Mouse (Mus musculus) hematopoietic multipotent progenitor cell, adult 10-12 weeks (in vitro differentiated cells): ENCODE measurements around the gene Ctcf. TPM values are rescaled to one million over a fixed set of nuclear protein-coding genes. Genes with fewer than 3 reads are reported as not detected.

ENCODE experiments used
- polyA plus RNA-seq: library from polyadenylated mRNA; stranded (reverse); fragments of >175 nt; gene quantifications from 2 replicates; pipeline ENCODE4 v1.2.3, GENCODE M21; 2012; ENCODE audit warnings: low replicate concordance

Gene Ctcf
- 167 and 352 TPM in 2 replicates for polyA plus RNA-seq

DNA sequence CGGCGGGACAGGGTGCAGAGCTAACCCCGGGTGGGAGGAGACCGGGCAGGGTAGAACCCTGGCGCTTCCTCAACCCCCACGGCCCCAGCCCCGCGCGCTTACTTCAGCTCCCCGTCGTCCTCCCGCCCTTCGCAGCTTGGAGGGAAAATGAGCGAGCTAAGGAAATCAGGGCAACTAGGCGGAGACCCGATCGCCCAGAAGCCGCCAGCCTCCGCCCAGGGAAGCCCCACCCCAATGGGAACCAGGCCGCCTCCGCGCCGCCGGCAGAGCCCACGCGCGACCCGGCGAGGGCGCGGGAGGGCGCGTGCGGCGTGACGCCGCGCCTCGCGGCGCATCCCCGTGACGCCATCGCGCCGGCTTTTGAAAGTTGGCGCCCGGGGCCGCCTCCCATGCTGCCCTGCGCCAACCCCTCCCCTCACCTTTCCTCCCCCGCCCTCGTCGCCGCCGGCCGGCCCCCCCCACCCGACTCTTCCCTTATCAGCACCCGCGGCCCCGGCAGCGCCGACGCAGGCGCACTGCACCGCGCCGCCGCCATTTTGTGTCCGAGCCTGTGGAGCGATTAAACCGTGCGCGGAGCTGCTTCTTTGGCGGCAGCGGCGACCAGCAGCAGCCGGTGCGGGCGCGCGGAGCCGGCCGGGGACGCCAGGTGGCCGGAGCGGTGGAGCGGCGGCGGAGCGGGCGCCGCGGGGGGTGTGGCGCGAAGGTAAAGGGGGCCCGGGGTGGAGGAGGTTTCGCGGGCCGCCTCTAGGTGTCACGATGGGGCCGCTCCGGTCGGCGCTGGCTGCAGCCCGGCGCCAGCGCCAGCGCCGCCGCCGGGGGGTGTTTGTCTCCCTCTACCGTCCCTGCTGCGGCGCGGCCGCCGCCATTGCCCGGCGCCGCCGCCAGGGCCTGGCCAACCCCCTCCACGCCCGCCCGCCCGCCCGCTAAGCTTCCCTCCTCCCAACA, at the start of gene Ctcf:
TSS of gene Ctcf (plus strand) at position 551 of the 945 bp plus-strand sequence.

DNA sequence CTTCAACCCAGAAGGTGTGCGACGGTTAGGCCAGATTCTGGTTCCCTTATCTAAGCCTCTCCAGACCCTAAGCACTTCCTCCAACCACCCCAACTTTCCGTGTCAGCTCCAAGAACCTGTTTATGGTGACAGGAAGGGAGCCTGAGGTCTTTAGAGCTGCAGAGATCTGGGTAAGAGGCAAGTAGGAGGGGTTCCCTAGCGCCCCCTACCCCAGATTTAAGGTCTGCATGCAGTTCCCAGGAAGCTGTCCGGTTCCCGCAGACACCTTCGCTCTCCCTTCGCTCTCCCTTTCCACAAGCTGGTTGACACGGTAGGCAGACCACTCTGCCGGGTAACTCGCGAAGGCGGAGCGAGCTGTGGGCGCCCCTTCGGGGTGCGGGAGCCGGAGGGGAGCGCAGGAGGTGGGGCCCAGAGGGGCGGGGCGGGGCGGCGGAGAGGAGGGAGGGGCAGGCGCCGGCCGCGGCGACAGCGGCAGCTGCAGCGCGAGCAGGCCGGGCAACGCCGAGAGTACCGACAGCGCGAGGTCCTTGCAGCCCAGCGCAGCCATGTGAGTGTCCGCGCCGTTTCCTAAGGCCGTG, 31.5 kb upstream of the Ctcf start, which contains the start of gene Ripor1:
TSS of gene Ripor1 (plus strand) at position 452 of the 578 bp plus-strand sequence.

DNA sequence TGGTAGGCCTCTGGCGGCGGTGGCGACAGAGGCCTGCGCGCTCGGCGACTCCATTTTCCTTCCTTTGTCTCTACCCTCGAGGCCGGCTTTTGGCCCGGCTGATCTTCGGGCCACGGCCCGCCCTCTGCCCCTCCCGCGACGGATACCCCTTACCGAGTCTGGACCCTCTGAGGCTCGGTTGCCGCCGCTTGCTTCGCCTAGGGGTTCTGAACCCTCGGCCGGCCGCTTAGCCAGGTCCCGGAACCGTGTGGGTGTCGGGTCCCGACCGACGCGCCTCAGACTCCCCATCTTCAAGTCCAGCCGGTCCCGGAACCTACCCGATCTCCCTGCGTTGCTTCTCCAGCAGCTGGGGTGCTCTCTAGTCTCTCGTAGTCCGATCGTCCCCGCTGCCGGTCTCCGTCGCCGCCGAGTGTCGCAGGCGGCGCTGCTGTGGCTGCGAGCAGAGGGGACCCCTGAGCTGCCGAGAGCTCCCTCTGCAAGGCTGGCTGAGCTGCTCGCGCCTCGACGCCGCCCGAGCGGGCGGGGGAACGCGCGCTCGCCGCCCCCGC, 669 bp downstream of the Ctcf start, which contains the start of gene Agrp:
TSS of gene Agrp (minus strand) at position 431 of the 548 bp plus-strand sequence.

DNA sequence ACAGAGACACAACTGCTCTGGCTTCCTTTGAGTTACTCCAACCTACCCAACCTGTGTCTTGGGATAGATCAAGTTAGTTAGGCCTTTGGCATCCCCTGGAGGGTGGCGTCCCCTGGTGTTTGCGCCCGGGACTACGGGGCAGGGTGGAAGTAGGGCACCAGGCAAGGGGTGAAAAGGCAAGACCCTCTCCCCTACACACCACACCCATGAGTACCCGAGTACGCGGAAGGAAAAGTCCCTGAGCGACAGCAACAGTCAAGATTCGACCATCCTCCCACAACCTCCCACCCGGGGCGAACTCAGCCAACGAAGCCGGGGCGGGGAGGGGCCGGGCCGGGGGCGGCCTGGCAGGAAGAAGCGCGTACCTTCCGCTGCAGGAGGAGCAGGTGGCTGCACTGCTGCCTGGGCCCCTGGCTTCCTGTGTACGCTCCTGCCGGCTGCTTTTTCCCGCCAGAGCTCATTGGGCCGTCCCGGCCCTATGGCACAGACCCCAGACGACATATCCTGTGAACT, 49.5 kb downstream of the Ctcf start, which contains the start of gene Carmil2:
TSS of gene Carmil2 (plus strand) at position 479 of the 513 bp plus-strand sequence.

DNA sequence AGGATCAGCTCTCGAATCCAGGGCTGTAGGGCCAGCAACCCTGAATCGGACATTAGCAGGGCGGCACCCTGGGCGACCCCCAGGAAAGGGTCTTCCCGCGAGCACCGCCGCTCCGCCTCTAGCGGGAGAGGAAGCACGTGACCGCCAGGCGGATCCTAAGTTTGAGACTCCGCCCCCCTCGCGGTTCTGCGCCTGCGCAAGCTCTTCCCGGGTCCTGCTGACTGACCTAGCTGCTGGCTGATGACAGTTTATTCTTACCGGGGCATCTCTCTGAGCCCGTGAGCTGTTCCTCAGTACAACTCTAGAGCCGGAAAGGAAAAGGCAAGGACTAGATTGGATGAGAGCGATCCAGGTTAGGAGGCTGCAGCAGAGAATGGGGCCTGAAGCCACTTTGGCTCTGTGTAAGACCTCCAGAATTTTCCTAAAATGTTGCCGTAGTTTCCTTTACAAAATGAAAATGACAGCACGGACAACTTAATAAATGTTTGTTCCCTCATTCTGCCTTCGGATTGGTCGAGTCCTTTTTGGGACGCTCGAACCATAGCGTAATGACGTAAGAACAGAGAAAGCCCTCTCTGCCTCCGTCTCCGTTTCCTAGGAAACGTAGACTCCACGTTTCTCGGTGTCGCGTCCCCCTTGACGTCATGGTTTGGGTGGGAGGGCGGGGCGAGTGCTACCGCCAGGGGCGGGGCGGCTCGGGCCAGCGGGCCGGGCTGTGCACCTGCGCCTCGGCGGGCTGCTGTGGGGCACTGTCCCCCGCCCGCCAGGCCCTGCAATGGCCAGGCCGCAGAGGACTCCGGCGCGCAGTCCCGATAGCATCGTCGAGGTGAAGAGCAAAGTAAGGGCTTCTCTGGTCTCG, 64.8 kb downstream of the Ctcf start, which contains the start of the genes Acd and Pard6a:
TSS of gene Acd (minus strand) at position 137 of the 859 bp plus-strand sequence.
TSS of gene Pard6a (plus strand) at position 183 of the 859 bp plus-strand sequence.

DNA sequence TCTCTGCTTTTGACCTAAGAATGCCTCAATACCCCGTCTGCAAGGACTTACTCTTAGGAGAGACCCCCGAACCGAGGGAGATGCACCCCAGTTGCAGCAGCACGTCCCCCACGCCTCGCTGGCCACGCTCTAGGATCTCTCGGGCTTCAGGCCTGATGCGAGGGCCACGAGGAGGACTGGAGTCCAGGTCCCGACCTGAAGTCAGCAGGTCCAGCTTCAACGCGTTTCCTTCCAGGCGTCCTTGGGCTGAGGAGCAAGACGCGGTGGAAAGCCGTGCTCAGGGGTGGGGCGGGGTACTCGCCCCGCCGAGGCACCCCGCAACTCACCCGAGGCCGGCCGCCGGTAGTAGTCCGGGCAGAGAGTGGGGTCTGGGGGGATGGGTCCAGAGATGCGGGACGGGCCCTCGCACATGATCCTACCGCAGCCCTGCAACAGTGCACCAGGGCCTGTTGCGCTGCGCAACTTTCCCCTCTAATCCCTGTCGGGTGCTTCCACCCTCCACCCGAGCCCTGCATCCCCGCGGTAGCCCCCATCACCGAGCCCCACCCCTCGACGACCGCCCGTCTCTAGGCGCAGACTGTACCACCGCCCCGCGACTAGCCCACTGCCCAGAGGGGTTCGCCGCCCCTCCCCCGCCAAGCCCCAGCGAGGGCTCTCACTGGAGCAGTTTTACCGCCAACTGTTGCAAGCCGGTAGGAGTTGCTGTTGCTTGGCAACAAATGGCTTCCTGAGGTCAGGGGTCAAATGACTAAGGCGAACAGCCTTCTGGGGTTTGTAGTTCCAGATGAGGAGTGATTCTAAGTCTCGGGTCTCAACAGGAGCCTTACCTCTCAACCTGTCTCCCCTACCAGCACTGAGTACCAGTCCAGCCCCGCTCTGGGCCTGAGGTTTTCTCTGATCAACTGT, 71.4 kb downstream of the Ctcf start, which contains the start of the genes 4933405L10Rik and Enkd1:
TSS of gene 4933405L10Rik (plus strand) at position 158 of the 906 bp plus-strand sequence.
TSS of gene Enkd1 (minus strand) at position 713 of the 906 bp plus-strand sequence.

Other genes with a start within 250 kb of the Ctcf start
- gene Kctd19, start 223.1 kb upstream of the Ctcf start, polyA plus RNA-seq: 0.04 TPM in 1 of 2 replicates, not detected in the other
- gene Lrrc36, start 223.0 kb upstream of the Ctcf start, polyA plus RNA-seq: 0.11 TPM in 1 of 2 replicates, not detected in the other
- 11.8 and 41.7 TPM in 2 replicates for gene Tppp3, start 165.0 kb upstream of the Ctcf start, polyA plus RNA-seq
- 8.8 and 14.2 TPM in 2 replicates for gene Zdhhc1, start 139.7 kb upstream of the Ctcf start, polyA plus RNA-seq
- 0.06 TPM in 1 of 2 replicates, not detected in the other for gene Hsd11b2, start 117.8 kb upstream of the Ctcf start, polyA plus RNA-seq
- 16.6 and 36.8 TPM in 2 replicates for gene Atp6v0d1, start 70.5 kb upstream of the Ctcf start, polyA plus RNA-seq
- 13.2 and 17.0 TPM in 2 replicates for gene Ripor1, start 31.3 kb upstream of the Ctcf start, polyA plus RNA-seq
- gene Agrp, start 825 bp downstream of the Ctcf start, polyA plus RNA-seq: not detected in 2 replicates
- 183 and 580 TPM in 2 replicates for gene Carmil2, start 49.7 kb downstream of the Ctcf start, polyA plus RNA-seq
- gene Acd, start 64.5 kb downstream of the Ctcf start, polyA plus RNA-seq: 23.1 and 61.2 TPM in 2 replicates
- 5.1 and 6.2 TPM in 2 replicates for gene Pard6a, start 64.6 kb downstream of the Ctcf start, polyA plus RNA-seq
- gene 4933405L10Rik, start 71.1 kb downstream of the Ctcf start, polyA plus RNA-seq: not detected in 2 replicates
- 8.9 and 12.2 TPM in 2 replicates for gene Enkd1, start 71.6 kb downstream of the Ctcf start, polyA plus RNA-seq
- 3.2 and 6.1 TPM in 2 replicates for gene Gfod2, start 122.1 kb downstream of the Ctcf start, polyA plus RNA-seq
- gene Ranbp10, start 190.8 kb downstream of the Ctcf start, polyA plus RNA-seq: 19.8 and 48.7 TPM in 2 replicates
- 0.07 TPM in 1 of 2 replicates, not detected in the other for gene Tsnaxip1, start 191.2 kb downstream of the Ctcf start, polyA plus RNA-seq
- 9.2 and 12.3 TPM in 2 replicates for gene Cenpt, start 216.7 kb downstream of the Ctcf start, polyA plus RNA-seq
- gene Thap11, start 218.6 kb downstream of the Ctcf start, polyA plus RNA-seq: 19.0 and 24.1 TPM in 2 replicates
- 38.8 and 39.6 TPM in 2 replicates for gene Nutf2, start 224.0 kb downstream of the Ctcf start, polyA plus RNA-seq
- gene Edc4, start 244.3 kb downstream of the Ctcf start, polyA plus RNA-seq: 23.1 and 27.6 TPM in 2 replicates